Mouse (Mus musculus) forelimb bud, embryonic 11.5 days (tissue): ENCODE results near the gene Kif26b.

ENCODE experiments used
- DNase-seq: peaks from one replicate; pipeline ENCODE4 v3.0.0-alpha.2; 2012; ENCODE audit warnings: low read depth, low spot score

Kif26b gene

DNA sequence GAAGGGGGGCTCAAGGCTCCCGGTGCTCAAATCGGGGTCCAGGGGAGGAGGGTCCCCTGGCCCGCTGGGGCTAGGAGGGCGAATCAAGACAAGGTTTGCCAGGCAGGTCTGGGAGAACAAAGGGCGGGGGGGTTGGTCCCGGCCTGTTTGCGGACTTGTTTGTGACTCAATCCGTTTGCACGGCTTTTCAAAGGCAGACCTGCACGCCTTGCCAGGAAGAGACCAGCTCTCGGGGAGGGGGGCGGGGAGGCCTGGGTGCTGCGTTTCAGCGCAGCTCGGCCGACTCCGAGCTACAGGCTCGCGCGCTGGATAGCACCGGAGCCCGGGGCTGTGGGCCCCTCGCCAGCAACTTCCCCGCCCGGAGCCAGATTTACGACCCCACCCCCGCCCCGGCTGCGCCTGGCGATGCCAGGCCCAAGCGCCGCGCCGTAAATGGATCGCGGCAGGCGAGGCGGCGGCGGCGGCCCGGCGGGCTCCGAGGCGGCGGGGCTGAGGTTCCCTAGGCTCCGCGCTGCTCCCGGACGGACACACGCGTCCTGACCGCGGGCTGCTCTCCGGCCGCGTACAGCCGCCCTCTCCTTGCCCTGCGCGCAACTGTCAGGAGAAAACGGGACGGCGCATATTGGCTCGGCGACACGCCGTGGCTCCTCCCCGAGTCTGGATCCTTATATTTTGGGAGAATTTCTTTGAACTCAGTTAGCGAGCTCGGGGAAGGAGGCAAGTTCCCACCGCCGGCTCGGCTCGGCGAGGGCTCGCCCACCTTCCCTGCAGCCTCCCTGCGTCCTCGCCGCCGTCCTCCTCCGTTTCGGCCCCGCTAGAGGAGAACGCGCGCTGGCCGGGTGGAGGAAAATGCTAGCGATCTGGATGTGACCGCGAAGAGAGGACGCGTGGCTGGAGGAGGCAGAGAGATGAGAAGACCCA is at the start of gene Kif26b:
TSS of gene Kif26b (plus strand) at position 695 of the 921 bp plus-strand sequence.
- DNase-seq, result peak; percentile 76

DNA sequence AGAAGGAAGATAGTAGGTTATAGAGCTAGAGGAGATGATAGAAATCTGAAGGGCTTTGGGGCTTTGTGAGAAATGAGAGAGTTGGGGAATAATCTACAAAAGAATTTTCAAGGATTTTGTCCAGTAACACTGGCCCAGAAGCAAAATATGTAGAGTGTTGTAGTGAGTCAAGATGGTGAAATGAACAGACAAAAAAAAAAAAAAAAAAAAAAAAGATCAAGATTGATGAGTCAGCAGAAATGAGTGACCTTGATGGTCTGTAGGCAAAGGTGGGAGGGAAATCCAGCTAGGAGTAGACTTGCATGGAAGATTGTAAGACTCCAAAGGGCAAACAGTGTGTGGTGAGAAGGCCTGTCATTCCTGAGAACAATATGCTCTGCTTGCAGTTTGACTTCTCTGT is 45.1 kb upstream of the Kif26b start:
- no peak for DNase-seq

DNA sequence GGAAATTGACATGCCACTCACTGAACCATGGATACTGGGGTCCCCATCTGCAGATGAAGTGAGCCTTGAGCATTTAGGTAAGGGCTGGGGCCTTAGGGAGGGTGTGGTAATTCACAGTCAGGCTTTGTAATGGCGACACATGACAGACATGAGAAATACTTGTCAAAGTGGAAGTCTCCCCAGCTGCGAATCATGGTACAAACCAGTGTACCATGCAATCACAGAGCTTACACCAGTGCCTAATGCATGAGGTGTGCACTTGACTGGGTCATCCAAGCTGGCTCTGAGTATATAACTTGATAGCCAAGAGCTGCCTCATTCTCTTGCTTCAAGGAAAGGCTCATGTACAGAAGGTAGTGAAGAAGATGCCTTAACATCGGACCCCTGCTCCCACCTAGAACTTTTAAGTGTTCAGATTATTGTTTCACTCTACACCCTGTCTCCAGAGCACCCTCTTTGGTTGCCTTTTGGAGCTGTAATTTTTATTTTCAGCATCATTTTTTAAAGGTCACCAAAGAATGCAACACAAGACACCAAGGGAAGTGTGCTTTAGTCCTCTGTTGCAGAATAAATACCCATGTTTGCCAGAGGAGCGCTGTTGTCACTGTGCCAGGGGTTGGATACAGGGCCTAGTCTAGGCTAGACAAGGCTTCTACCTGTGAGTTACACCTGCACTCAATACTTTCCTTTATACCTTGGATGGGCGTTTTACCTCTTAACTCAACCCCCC is 43.6 kb upstream of the Kif26b start:
- no peak for DNase-seq

DNA sequence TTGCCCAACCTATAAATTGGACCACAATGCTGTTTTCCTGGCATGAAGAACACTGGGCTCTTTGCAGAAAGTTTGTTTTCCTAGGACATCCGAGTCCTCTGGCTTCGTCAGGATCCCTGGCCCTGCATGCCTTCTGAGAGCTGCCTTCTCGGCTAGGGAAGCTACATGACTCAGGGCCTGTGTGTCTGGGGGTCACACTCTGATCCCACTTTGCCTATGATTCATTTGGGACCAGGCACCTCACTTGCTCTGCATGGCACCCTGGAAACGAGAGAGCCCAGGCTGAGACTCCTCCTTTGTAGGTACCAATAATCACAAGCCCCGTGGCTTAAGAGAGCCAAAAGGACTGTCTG is 43.1 kb upstream of the Kif26b start:
- DNase-seq, result no peak

DNA sequence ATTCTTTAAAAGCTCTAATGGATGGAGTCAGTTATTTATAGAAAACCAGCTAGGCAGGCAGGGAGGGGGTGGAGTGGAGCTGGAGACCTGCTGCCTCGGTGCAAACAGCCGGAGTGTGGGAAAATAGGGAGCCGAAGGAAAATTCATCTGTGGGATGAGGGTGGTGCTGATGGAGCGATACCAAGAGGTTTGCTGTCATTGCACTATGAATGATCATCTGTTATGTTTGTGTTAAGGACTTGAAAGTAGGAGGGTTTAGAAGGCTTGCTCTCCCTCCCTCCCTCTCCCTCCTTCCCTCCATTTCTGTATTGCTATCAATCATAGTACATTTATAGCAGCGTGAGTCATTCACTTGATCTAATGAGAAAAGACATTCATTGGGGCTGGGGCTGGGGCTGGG is 42.1 kb upstream of the Kif26b start:
- no peak for DNase-seq

DNA sequence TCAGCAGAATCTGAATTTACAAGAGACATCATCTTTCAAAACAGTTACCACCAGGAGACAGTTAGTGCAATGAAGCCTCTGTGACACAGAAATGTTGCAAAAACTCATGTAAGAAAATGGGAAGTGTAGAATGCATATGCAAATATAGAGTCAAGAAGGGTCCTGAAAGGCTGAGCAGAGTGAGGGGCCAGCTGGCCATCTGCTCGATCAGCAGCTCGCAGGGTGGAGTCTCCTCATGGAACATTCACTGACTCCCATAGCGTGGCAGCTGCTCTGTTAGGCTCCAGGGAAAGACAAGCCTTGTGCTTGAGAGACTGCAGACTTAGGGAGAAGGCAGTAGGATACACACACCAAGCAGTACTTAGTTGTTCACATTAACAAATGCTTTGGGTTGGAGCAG is 39.8 kb upstream of the Kif26b start:
- DNase-seq, result no peak

DNA sequence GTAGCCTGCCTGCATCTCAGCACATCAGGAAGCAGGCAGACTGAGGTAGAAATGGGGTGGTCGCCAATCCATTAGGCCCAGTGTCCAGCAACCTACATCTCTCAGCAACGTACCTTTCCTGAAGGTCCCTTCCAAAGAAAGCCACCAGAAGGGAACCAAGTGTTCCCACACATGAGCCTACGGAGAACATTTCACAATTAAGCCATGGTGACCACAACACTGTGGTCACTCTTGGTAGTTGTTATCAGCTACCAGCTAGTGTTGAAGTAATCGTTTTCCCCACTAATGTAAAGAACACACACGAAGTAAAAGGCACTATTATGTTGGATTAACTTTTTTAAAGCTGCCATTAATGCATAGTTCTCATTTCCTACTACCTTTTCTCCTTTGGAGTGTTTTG is 37.2 kb upstream of the Kif26b start:
- no peak for DNase-seq

DNA sequence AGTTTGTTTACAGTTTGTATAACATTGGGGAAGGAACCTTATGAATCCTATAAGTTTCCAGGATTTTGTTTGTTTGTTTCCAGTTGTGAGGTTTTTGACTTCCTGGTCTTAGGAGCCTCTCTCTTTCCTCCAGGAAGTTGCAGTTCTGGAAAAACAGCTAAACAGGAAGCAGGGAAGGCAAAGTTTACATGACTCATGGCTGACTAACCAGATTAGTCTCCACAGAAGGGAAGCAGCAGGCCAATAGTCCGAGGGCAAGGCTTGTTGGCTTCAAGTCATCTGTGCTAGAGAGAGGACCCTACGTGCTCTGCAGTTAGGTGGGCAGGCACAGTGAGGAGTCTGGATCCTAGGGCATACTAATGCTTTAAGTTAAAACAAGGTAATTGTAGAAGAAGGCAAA is 36.4 kb upstream of the Kif26b start:
- DNase-seq, result no peak

DNA sequence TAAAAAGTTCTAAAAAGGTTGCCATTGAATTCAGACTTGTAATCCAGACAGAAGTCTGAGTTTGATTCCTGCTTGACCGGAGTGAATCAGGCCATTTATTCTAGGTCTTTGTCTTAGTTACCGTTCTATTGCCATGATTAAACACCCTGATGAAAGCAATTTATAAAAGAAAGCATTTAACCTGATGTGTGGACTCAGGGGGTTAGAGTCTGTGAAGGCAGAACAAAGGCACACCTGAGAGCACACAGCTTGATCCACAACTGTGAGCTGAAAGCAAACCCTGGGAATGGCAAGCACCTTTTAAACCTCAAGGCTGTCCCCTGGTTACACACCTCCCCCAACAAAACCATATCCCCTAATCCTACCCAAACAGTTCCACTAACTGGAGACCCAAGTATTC is 32.7 kb upstream of the Kif26b start:
- DNase-seq, result no peak

DNA sequence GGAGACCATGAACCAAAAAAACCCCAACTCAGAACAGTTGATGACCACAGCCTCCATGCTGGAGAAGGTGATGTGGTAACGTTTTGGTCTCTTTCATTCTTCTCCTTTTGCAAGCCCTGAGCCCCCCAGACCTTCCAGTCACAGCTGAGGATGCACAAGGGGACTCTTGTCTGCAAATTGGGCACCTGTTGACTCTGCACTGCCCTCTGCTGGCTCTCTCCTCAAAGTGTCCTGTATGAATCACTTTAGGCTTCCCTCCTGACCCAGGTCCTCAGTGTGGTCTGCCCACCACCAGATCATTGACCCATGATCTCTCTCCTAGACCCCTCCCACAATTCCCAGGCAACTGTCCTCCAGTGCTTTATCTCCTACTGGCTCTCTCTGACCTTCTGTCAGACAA is 32.1 kb upstream of the Kif26b start:
- no peak for DNase-seq

DNA sequence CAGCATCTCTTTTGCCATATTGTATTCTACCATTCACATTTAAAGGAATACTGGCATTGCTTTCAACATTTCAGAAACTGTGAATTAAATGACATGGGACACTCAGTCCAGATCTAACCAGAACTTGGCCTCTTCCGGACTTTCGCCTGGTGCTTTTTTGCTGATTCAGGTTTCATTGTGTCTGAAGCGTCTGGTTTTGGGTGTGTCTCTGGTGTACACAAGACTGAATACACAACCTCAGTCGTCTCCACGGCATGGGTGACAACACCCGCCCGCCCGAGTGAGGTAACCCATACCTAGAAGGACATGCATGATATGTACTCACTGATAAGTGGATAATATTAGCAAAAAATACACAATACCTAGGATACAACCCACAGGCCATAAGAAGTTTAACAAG is 22.0 kb upstream of the Kif26b start:
- no peak for DNase-seq

DNA sequence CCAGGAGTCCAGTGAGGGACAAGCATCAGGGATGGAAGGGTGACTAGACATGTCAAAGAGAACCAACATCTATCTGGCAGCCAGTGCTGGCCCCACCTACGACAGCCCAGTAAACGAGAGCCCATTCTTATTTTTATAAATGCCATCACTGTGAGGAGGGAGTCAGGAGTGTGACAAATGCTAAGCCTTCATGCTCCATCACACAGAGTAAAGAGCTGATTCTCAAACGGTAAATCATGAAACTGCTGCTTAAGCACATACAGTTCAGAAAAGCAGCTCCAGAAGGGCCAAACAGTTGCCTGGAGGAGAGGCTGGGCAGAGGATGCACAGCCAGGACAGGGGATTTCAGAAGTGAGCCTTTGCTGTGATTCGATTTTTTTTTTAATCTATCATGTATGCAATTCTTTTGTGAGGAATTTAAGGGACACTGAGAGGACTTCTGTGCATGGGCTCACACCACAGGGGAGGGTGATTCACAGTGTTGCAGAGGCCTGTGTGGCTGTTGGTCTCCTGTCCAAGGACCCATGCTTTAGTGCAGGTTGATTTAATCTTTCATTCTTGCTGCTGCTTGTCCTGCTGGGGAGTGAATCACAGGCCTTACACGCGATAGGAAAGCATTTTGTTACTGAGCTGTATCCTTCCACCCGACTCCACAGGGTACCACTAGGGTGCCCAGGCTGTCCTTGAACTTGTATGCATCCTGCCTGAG is 16.4 kb upstream of the Kif26b start:
- DNase-seq, result no peak

DNA sequence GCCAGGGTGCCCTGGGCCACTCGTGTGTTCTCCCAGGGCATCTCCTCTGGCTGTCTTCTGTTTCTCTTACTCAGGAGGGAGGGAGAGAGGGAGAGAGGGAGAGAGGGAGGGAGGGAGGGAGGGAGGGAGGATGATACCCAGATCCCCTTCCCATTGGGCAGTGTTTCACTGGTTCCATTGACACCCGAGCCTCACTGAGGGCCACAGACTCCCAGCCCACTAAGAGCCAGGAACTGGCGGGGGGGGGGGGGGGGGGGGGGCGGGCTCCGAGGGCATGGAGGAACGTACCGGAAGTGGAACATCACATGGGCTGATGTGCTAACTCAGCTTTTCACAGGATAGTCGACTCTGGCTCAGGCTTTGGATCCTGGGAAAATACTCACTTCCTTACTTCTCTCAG is 15.0 kb upstream of the Kif26b start:
- DNase-seq, result no peak

DNA sequence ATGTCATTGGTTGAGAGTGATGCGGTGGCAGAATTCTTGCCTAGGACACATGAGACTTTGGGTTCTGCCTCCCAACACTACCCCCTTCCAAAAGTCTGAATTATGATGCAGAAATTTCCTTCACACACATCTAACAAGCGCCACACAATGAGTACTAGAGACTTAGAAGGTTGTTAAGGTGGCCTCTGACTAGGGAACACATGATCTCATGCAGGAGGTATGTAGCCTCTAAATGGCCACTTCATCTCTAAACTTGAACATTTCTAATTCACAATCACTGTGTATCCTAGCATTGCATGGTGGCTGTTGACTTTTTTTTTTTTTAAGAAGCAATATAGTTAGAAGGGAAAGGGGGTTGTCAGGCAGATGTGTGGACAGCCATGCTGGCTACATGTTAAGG is 13.1 kb upstream of the Kif26b start:
- no peak for DNase-seq

DNA sequence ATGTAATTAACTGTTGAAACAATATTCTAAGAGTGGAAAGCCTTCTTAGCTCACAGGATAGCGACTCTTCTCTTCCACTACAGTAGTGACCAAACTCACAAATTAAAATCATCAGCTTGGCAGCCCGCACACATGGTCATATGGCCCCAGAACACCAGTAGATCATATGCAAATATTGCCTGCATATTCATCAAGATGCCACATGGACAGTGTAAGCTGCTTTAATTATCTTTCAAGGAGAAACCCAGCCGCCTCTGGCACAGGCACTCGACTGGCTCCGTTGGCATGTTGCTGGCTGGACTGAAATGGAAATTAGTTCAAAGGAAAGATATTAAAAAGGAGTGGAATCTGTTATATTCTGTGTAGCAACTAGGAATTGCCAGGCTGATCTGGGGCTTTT is 6.5 kb upstream of the Kif26b start:
- no peak for DNase-seq

DNA sequence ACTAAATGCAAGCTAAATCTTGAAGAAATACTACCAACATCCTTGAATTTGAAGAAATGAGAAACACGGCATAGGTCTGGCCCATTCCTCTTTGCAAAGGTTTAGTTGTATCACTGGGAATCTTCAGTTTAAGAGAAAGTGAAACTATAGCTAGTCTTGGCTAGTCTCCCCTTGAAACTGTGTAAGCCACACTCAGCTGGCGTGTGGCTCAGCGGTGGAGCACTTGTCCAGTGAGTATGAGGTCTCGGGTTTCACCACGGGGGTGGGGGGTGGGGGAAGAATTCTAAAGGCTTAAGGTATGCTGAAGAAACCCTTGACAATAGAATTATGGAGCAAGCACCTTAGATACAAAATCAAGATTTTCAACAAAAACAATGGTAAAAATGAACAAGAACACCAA is 5.8 kb upstream of the Kif26b start:
- no peak for DNase-seq

DNA sequence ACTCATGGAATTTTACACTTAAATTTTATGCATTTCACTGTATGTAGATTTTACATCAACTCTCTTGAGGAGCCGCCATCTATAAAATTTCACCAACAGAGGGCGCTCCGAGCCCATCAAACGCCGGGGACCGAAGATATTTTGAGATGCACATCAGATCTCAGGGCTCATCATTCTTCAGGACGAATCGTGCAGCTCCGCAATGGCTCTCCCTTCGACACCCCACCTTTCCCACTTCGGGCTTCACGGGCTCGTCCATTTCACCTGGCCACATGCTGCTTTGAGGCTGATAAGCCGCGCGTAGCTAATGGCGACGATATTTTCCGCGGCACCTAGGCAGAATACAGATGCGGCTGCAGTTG is 1.8 kb upstream of the Kif26b start:
- DNase-seq, result peak; percentile 91

DNA sequence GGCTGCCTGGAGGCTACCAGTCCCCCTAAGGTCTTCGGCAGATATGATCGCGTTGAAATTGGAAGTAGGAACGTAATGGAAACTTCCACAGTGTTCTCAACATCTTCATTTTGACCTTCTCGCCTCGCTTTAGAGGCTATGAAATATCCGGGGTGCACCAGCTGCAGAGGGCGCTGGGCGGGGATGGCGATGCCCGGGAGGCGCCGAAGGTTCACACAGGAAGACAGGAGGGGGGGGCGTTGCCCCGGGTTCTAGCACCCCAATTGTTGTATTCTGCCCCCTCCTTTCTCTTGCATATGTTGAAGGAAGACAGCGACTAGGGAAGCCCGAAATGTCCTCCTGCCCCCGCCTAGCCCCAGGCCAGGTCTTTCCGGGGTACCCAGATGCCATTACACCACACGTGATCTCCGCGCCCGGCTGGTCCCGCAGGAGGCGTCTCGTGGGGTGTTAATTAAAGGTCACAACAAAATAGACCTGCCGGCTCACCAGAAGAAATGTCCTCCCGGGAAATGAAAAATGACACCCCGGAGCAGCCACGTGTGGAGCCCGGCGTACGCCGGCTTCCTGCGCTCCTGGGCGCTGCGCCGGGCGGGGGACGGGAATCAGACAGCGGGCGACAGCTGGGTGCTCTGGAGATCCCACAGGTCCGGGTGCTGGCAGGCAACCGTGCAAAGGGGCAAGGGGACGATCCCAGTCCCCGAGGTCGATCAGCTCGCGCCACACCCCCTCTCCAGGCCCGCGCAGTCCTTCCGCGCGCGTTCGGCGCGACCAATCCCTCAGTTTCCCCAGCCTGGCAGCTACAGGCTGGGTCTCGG is 1.2 kb upstream of the Kif26b start:
- peak; percentile 52 for DNase-seq

DNA sequence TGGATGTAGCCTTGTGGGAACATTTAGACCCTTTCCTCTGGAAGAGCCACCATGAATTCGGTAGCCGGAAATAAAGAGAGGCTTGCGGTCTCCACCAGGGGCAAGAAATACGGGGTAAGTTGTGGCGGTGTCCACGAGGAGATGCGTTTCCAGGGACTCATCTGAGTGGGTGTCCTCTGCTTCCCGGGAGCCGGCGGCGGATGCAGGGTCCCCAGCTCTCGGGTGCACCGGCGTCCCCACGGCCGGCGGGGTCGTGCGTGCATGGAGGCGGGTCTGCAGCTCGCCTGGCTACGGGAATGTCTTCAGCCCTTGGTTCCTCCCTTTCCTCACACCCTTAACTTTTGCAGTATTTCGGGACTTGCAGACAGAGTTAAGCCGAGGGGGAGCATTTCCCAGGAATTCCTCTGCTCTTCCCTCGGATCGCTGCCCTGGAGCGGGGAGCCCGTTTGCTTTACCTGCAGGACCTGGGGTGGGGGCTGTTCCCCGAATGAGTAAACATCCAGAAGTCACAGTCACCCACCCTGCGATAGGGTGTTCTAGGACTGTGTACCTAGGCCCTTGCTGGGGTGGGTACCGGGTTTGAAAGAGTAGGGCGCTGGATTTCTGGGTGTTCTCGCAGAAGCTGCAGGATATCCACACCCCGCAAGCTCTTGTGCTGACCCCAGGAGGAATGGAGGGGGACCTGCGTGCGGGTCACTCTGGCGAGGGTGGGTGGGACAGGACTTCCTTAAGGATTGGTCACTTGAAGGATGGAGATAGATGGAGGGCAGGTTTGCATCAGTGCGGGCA is 781 bp downstream of the Kif26b start:
- no peak for DNase-seq

DNA sequence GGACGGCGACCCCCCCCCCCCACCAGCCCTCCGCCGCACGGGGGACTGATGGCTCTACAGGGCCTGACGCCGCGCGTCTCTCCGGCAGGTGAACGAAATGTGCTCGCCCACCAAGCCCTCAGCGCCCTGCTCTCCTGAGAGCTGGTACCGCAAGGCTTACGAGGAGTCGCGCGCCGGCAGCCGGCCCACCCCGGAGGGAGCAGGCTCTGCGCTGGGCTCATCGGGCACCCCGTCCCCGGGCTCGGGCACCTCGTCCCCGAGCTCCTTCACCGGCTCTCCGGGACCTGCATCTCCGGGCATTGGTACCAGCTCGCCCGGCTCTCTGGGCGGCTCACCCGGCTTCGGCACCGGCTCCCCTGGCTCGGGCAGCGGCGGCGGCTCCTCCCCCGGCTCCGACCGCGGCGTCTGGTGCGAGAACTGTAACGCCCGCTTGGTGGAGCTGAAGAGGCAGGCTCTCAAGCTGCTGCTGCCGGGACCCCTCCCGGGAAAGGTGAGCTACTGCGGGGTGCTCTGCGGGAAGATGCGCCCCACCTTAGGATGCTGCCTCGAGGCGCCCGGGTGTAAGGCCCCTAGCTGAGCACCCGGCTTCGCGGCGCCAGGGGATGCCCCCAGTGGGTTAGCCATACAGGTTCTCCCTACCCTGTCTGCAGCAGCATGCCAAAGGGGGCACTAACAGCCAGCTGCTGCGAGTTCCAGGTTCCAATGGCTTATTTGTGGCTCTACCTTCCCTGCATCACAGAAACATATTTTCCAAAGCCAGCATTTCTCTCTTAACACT is 1.6 kb downstream of the Kif26b start:
- DNase-seq, result peak; percentile 73
